Mouse (Mus musculus): Measurements from ENCODE around the gene Tgfbrap1.
A peak's percentile ranks its signal among the peaks of the same experiment; 100 is the strongest.
"Not testable (repeated sequence)": the region's sequence is repeated elsewhere in the genome, so short reads cannot be mapped to it uniquely, and the experiment has no call there.

The Tgfbrap1 gene

DNA sequence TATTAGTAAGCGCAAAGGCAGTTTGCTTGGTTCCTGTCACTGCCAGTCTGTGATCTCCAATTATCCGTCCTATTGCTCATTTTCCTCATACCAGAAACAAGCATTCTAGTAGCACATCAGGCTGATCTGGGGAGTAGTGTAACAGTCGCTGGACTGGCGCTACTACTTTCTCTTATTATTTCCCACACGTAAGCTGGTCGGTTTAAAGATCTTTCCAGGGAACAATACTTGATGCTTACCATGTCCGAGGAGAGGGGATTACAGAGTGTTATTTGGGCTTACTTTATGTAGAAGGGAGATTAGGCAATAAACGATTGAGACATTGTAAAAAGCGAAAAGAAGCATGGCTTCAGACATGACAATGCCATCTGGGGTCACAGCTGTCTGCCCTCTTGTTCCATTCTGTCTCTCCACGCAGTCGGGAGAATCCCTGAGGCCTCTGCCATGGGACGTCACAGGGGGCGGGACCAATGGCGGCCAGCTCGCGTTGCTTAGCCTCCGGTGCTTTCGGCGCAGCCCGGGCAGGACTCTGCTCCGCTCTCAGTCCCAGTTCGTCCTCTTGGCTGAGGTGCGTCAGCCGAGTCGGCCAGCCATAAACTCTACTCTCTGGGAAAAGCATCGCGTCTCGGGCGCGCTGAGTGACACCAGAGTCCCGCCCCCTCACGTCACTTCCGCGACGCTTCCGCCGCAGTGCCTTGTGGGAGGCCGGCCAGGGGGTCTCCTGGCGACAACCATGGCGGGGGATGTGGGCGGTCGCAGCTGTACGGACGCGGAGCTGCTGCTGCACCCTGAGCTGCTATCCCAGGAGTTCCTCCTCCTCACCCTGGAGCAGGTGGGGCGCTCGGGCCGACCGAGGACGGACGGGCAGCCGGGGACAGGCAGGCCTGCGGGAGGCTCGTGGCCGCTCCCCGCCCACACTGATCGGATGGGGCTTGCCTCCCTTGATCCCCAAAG is at the start of gene Tgfbrap1, which contains the start of gene AI597479:
Gene Tgfbrap1, minus strand, starts transcription at position 607 of the 954 bp plus-strand sequence.
Gene AI597479, plus strand, starts transcription at position 680 of the 954 bp plus-strand sequence.
- peak; percentile 93 for DNase-seq (ENCODE audit: low spot score)

DNA sequence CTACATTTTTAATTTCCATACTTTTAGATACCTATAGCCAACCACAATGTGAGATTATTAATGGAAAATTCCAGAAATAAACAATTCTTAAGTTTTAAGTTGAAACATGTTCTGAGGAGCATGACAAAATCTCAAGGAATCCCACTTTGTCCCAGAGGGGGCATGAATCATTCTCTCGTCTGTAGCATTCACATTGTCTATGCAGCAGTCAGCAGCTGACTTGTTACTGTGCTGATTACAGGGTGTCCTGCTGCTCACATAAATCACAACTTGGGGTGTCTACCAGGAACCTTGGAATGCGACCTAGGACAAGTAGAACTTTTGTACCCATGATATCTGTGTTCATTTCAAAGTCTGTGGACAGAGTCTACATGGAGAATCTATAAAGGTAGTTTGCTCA is 49.0 kb upstream of the Tgfbrap1 start:
- no peak for DNase-seq (ENCODE audit: low spot score)

DNA sequence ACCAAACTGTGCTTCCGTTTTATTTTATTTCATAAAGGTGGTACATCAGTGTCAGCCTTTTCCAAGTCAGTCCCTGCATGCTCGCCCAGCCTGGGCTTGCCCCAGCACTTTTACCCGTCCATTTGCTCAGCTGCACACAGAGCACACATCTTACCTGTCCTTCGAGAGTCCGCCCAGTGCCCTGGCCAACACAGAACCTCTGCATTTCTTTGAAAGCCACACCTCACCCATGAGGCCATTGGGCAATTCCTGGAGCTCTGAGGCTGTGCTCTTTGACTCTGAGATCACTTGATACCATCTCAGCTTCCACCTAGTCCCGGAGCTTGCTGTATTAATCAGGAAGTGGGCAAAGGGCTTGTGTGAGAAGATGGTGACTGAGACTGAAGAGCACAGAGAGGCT is 47.0 kb upstream of the Tgfbrap1 start:
- no peak for DNase-seq (ENCODE audit: low spot score)

DNA sequence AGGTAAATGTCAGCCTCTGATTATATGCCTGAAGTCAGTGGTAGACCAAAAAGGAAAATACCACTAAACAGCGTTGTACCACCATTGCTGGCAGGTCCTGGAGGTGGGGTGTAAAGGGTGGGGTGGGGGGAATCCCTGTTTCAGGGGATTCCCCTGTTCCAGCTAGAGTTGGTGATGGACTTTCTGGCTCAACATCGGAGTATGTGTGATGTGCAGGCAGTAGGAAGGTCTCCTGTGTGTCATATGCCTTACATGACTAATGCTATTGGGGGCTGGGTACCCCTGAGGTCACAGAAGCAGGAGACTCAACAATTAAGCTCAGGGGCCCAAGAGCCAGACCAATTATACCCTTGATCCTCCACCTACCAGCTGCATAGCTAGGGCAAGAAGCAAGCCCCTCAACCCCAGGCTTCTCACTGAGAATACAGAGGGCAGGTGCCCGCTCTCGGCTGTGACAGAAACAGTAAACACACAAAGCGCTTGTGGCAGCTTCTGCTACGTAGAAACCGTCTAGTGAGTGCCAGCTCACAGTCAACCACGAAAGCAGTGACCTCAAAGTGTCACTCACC is 46.0 kb upstream of the Tgfbrap1 start:
- no peak for DNase-seq (ENCODE audit: low spot score)

DNA sequence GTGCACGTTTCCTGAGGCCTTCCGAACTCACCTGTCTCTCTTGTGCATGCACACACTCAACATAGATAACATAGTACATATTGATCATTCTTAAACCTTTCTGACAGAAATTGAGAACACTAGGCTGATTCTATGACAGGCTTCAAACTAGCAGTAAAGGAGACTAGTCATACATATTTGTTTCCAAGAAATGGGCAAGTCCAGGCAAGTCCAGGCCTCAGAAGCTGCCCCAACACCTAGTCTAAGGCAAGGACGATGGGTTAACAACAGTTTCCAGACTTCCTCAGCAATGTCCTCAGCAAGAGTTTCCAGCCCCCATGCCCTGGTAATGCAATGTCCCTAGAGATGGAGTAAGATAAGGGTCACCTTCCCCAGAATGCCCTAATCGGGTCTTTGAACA is 45.4 kb upstream of the Tgfbrap1 start:
- DNase-seq (ENCODE audit: low spot score) = no peak

DNA sequence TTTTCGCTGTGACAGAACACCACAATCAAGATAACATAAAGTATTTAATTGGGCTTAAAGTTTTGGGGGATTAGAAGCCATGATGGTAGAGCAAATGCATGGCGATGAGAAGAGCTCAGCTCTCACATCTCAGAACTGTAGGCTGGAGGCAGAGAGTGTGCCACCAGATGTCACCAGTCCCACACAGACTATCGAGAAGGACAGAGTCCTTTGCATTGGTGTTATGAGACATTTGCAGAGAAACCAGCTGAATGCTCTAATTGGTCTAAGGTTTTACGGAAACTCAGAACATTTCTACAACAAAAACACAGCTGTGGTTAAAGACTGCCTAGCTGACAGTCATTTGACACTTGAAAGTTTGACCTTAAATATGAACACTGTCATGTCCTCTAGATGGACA is 44.8 kb upstream of the Tgfbrap1 start:
- no peak for DNase-seq (ENCODE audit: low spot score)

DNA sequence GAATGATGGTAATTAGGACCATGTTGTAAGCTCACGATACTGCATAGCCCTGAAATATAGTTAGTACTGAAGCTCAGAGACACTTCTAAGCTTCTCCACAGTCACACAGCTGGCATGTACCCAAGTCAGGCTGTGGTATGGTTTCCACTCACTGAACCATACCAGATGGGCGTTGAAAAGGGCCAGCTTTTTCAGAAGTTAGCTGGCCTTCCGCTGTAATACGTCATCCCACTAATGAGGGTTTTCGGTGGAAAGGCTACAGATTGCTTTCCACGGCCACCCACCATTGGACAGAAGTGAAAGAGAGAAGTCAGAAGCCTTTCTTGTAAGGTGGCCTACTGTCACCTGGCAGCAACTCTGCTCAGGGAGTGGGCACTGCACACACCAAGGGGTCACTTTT is 44.4 kb upstream of the Tgfbrap1 start:
- DNase-seq (ENCODE audit: low spot score) = no peak

DNA sequence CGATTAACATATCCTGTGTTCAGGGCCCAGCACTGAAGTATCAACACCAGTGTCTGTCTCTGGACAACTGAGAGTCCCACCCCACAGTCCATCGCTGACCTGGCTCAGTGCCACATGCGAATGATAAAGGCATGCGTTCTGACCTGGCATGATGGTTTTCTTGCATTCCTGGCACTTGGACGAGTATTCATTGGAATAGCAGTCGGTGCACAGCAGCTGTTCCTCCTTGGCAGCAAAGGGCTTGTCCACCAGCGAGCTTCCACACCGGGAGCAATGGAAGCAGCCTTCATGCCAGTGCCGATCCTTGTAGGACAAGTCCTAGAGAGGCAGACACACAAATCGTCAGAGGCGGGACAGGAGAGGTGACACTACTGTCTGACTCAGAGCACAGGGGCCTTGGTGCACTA is 43.1 kb upstream of the Tgfbrap1 start:
- DNase-seq (ENCODE audit: low spot score) = no peak

DNA sequence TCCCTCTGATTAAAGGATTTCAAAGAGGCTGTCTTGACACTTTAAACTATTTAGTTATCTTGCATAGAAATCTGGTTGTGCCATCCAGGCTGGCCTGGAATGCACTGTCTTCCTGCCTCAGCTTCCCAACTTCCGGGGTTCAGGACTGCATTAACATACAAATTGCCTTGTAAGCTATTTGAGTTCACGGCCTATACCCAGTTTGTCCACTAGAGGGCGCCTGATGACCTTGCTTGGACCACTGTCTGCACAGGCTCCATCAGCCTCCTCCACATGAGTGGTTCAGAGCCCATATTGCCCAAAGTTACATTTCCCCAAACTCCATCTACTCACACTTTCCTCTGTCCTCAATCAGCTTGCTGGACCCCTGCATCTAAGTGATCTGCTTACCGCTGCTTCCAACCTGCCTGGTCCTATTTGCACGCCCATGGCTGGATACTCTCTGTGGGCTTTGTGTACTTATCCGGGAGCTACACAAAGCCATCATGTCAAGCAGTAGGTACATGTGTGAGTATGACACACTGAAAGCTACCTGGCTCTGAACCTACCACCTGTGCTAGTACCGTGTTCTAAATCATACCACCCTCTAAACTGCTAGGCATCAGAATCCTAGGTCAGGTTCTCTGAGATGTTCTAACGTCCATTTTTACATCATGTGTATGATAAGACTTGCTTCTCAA is 41.3 kb upstream of the Tgfbrap1 start:
- DNase-seq (ENCODE audit: low spot score) = peak; percentile 89

DNA sequence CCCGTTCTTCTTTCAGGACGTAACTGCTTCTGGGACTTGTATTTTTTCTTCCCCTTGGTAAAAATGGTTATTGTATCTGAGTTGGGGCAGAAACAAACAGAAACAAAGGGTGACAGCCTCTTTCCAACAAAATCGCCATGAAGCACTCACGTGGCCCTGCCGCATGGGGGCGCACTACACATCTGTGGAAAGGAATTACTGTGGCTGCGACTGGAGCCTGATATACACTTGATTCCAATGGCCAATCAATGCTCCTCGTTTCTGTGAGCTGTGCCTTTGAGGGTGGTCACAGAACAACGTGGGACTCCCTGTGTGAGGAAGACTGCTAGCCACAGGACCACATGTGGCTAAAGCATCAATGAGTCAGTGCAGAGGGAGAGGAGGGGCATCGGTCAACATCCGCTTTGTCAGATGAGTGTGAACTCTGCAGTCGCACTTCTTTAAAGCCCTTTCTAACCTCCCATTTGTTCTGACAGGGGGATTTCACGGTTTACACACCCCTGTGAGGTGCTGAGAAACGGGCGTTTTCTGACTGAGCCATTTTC is 39.9 kb upstream of the Tgfbrap1 start:
- no peak for DNase-seq (ENCODE audit: low spot score)

DNA sequence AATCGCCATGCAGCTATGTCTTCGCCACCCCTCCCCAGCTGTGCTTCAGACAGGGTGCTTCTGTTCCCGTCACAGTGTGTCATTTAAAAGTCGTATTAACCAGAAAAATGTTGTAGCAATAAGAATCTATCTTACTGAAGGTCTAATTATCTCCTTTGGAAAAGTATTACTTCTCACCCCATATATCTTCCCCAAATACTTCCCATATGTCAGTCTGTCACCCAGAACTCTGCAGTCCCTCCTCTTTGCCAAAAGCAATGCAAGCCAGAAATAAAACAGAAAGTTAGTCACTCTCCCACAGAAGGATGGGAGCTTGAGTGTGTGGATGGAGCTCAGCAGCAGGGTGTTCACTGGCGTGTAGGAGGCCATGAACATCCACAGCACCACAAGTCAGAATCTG is 38.9 kb upstream of the Tgfbrap1 start:
- peak; percentile 46 for DNase-seq (ENCODE audit: low spot score)

DNA sequence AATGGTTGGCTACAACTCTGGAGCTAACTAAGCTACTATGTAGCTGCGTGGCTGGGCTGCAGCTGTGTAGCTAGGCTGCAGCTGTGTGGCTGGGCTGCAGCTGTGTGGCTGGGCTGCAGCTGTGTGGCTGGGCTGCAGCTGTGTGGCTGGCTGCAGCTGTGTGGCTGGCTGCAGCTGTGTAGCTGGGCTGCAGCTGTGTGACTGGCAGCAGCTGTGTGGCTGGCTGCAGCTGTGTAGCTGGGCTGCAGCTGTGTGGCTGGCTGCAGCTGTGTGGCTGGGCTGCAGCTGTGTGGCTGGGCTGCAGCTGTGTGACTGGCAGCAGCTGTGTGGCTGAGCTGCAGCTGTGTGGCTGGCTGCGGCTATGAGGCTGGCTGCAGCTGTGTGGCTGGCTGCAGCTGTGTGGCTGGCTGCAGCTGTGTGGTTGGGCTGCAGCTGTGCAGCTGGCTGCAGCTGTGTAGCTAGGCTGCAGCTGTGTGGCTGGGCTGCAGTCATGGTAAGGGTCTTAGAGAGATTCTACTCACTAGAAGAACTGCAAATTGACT is 38.1 kb upstream of the Tgfbrap1 start:
- DNase-seq (ENCODE audit: low spot score) = not testable (repeated sequence)

DNA sequence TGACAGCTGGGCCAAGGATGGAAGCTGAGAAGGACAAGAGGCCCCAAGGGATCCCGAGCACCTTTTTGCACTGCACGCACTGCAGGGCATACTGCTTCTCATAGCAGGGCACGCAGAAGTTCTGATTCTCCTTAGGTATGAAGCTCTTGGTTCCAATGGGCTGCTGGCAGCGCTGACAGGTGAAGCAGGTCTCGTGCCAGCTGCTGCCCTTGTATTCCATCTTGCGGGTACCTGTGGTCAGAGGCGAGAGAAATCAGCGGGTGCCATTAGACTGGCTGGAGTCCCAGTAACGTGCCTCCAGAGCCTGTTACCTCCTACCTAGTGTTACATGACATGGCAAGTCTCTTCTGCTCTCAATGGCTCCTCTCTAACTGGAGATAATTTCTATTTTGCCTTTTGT is 33.2 kb upstream of the Tgfbrap1 start:
- DNase-seq (ENCODE audit: low spot score) = no peak

DNA sequence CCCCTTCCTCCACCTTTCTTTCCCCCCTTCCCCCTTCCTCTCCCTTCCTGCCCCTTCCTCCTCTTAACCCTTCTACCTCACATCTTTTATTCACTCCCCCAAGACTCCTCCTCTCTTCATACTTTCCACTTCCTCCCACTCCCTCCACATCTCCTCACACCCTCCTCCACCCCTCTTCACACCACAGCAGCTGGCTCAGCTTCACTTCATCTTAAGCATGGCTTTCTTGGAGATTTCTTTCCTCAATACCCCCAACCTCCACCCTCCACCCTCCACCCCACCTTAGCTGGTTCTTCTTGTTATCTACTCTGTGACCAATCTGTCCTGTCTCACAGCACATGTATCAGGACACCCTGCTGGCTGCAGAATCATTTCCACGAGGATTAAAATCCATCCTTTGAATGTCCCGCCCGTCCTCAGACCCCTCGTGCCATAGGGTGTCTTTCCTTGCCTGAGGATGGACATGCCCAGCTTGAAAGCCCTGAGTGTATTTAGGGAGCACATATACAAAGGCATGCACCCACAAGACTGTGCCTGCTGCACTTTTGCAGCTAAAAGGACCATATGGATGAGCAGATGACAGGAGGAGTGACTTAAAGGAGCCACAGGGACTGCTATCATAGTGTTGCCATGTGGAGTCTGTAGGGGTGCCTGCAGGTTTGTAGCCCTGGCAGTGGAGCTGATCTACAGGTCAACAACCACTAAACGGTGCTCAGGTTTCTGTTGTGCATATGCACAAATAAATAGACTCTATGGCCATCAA is 32.0 kb upstream of the Tgfbrap1 start:
- peak; percentile 37 for DNase-seq (ENCODE audit: low spot score)

DNA sequence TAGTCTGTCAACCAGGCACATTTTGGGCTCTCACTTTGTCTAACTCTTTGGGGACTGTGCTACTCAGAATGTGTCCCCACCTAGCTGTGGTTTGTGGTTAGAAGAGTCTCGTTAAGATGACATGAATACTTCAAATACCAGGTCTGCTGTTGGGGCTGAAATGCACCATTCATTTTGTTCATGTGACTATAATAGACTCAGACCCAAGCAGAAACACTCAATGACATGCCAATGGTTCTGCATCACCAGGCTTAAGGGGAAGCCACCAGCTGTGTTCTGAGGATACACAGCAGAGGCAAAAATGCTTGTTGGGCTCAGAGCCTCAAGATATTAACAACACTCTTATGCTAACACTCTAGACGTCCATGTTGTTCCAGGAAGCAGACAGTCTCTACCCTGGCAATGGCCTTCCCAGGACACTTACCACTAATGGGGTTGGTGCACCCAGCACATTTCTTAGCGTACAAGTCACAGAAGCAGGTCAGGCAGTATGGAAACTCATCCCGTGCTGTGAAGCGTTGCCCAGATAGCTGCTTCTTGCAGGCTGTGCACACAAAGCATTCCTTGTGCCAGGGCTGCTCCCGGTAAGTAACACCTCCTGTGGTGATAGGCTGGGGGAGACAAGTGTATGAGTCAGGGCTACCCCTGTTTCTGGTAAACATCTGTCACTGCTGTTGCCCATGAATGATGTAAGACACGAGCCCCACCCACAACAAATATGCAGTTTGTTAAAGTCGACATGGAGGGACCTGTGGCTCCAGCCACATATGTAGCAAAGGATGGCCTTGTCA is 29.6 kb upstream of the Tgfbrap1 start:
- DNase-seq (ENCODE audit: low spot score) = no peak

DNA sequence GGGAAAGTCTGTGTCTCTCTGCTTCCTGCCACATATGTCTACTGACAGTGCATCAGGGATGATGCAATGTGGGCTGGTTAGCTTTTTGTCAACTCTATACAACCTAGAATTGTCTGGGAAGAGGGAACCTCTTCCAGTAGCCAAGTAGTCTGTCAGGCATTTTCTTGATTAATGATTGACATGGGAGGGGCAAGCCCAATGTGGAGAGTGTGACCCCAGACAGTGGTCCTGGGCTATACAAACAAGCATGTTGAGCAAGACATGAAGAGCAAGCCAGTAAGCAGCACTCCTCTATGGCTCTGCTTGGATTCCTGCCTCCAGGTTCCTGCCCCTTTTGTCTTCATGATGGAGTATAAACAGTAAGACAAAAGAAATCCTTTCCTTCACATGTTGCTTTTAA is 28.8 kb upstream of the Tgfbrap1 start:
- no peak for DNase-seq (ENCODE audit: low spot score)

DNA sequence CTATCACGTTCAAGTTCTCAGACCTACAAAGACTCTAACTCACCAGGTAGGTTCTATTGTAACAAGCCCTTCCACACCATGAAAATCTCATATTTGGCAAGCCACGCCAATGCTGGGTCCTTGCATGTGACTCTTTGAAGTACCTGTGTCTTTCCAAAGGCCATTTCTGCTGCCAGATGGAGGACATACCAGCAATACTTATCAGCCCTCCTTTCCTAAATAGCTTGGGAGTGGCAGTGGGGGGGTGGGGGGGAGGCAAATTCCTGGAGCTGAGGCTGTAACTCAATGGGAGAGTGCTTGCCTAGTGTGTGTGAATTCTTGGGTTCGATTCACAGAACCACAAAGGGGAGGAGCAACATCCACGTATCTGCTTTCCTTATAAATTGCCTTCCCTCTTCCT is 26.3 kb upstream of the Tgfbrap1 start:
- no peak for DNase-seq (ENCODE audit: low spot score)

DNA sequence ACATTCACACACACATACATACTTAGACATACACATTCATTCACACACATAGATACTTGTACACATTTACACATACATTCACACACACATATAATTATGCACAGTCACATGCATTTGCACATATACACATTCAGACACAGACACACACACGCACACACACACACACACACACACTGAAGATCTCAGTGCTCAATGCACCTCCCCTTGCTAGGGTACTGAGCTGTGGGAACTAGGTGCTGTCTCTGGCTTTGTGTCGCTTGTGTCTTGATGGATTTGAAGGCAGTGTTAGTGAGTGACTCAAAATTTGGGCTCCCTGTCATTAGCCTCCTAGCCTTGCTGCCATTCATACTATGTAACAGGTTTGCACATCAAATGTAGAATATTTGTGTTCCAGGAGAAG is 24.2 kb upstream of the Tgfbrap1 start:
- no peak for DNase-seq (ENCODE audit: low spot score)

DNA sequence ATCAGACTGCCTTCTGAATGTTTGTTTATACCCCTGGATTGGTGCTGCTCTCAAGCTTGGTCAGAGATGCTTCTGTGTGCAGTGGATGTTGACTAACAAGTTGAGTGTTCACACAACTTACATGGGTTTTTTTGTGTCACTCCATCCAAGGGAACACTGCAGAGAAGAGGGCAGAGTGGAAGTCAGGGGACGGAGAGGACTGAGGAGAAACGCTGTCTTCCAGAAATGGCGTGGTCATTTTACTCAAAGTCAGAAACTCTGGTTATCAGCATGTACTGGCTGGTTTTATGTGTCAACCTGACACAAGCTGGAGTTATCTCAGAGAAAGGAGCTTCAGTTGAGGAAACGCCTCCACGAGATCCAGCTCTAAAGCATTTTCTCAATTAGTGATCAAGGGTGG is 22.5 kb upstream of the Tgfbrap1 start:
- DNase-seq (ENCODE audit: low spot score) = no peak

DNA sequence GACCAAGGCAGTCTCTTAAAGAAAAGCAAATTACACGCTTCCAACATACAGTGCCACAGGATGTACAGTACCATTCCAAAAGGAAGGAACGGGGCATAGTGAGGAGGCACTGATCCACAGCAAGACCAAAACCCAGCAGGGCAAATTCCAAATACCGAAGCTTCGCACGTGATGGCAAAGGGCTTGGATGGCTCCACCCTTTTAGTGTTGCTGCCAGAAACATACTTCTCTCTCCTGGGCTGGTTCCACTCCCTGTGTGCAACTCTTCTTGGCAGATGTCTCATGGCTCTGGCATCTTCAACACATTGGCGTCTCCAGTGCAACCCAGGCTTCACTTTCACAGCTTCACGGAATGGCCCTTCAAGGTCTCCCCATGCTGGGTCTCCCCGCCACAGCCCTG is 19.0 kb upstream of the Tgfbrap1 start:
- no peak for DNase-seq (ENCODE audit: low spot score)

DNA sequence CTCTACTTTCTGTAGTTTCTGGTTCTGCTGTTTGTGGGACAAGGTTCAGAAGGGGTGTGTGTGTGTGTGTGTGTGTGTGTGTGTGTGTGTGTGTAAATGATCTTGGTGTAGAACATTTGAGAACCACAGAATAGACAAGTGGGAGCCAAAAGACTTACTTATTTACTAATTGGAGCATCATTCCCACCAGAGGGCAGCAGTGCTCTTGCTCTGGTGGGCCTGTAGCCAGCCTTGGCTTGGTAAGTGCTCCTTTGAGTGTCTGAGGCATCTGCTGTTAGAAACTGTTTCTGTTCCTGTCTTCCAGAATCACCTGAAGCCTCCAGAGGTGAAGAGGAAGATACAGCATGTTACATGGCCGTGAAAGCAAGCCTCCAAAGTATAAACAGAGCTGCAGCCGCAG is 14.4 kb upstream of the Tgfbrap1 start:
- peak; percentile 81 for DNase-seq (ENCODE audit: low spot score)
